Mouse (Mus musculus): Measurements from ENCODE around the gene Edrf1.

- TF ChIP-seq CTCF (IDR thresholded peaks at IDR 0.05; ENCODE audit: low read depth), result no peak
- TF ChIP-seq EP300 (IDR thresholded peaks at IDR 0.05; ENCODE audit: low read depth), result no peak
These were observed 36.8 kb upstream of the Edrf1 start for GRCm38 (mm10) chr7:133600558-133600957.

All from liver, postnatal 0 days (tissue).